Mouse (Mus musculus) MEL (cell line): ENCODE measurements at regions not wholly inside any gene's neighbourhood (a gene's known extent, or its start where the extent isn't known, plus 50 kb on each side); places are given as distances from the start of the nearest gene placed in this dataset.

ENCODE experiments used
- CTCF ChIP-seq, 3 experiments: IDR thresholded peaks in 2 of 3; conservative IDR thresholded peaks in 1 of 3; 2 replicates each; pipeline ENCODE4 v1.5.1; 2011 to 2012; ENCODE audit warnings: low read length in 3 of 3, low read depth in 2 of 3, mild to moderate bottlenecking in 2 of 3, improper control_type of control experiment in 1 of 3, inconsistent platforms in 1 of 3, mixed read lengths in 1 of 3, moderate library complexity in 1 of 3; ENCODE audit not compliant: control insufficient read depth in 1 of 3, insufficient read depth in 1 of 3, poor library complexity in 1 of 3, severe bottlenecking in 1 of 3
- E2F4 ChIP-seq: IDR thresholded peaks from 2 replicates; pipeline ENCODE4 v1.6.1; 2011; ENCODE audit warnings: low read depth, low read length, improper control_type of control experiment, borderline replicate concordance
- EP300 ChIP-seq, 2 experiments: IDR thresholded peaks; 2 replicates each; pipeline ENCODE4 v1.6.1; 2011; ENCODE audit warnings: improper control_type of control experiment in 2 of 2, low read length in 2 of 2, low read depth in 1 of 2, mild to moderate bottlenecking in 1 of 2
- GATA1 ChIP-seq: IDR thresholded peaks from 2 replicates; pipeline ENCODE4 v1.6.1; 2011; ENCODE audit warnings: low read depth, low read length, improper control_type of control experiment
- MAFK ChIP-seq: IDR thresholded peaks from 2 replicates; pipeline ENCODE4 v1.6.1; 2011; ENCODE audit warnings: low read depth, mild to moderate bottlenecking, low read length, improper control_type of control experiment, borderline replicate concordance
- MAX ChIP-seq: IDR thresholded peaks from 2 replicates; pipeline ENCODE4 v1.6.1; 2011; ENCODE audit warnings: low read length, improper control_type of control experiment
- POLR2A ChIP-seq, 2 experiments: IDR thresholded peaks; 2 replicates each; pipeline ENCODE4 v1.6.1; 2011 to 2012; ENCODE audit warnings: low read length in 2 of 2, mild to moderate bottlenecking in 2 of 2, control low read depth in 1 of 2, improper control_type of control experiment in 1 of 2, low read depth in 1 of 2, moderate library complexity in 1 of 2; ENCODE audit not compliant: control insufficient read depth in 1 of 2, insufficient read depth in 1 of 2, poor library complexity in 1 of 2
- TAL1 ChIP-seq: IDR thresholded peaks from 2 replicates; pipeline ENCODE4 v1.6.1; 2012; ENCODE audit warnings: mild to moderate bottlenecking, inconsistent platforms, low read length, moderate library complexity, mixed read lengths
- USF1 ChIP-seq: IDR thresholded peaks from 2 replicates; pipeline ENCODE4 v1.6.1; 2014; ENCODE audit warnings: low read depth, mild to moderate bottlenecking, inconsistent platforms, low read length, improper control_type of control experiment, moderate library complexity

DNA sequence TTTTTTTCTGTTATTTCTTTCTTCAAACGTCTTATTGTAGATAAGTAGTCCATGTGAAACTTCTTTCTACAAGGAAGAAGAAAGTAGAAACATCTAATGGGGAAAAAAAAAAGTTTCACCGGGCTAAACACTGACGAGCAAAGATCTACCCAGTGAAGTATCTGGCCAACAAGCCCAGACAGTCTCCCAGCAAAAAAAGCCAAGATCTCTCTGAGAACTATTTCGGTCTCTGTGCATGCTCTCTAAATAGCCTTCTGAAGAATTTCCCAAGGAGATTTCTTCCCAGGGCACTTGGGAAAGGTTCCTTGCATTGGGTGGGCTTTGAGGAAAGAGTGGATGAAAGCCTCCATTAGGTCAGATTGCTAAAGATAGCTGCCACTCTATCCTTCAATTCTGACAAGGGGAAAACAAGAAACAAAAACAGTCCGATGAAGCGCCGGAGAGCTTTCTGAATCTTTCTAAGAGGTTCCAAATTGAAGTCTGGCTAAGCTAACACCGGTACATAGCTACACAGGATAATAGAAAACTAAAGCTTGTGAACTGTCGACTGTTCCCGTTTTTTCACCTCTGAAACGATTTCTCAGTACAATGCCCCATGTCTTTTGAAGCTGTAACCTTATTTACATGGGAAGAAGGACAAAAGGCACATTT lies 561.0 kb upstream of the Mef2c start:
- TF ChIP-seq USF1 (no peak), CTCF (IDR thresholded peaks at IDR 0.05 in 2 of 3, conservative IDR thresholded peaks at IDR 0.05 in 1 of 3; ENCODE audit: control insufficient read depth in 1 of 3, insufficient read depth in 1 of 3, low read depth in 2 of 3, low read length in 3 of 3, poor library complexity in 1 of 3, severe bottlenecking in 1 of 3) (no peak), POLR2A (IDR thresholded peaks at IDR 0.05; ENCODE audit: control insufficient read depth in 1 of 2, insufficient read depth in 1 of 2, low read depth in 1 of 2, low read length in 2 of 2, poor library complexity in 1 of 2) (no peak), MAX (no peak), EP300 (IDR thresholded peaks at IDR 0.05; ENCODE audit: low read depth in 1 of 2, low read length in 2 of 2) (no peak), GATA1 (no peak), E2F4 (no peak), TAL1 (no peak), MAFK (no peak)
